Mouse (Mus musculus): ENCODE measurements around the gene Helz. TPM values are rescaled to one million over a fixed set of nuclear protein-coding genes. Genes with fewer than 3 reads are reported as not detected.

Gene Helz
- polyA plus RNA-seq, 1 experiment from 2014 or later, result 18.9 TPM

GRCm38 (mm10) chr11:107737886-107738285 lies 190.2 kb downstream of the Helz start:
- 85% methylated on average over 6 of the region's 6 CpGs for WGBS
- ATAC-seq (ENCODE audit: low FRiP score) (no peak), DNase-seq (ENCODE audit: low spot score) (no peak)
- Histone ChIP-seq H3K9me3 (ENCODE audit: control insufficient read depth, low read length) (no peaks in the 10 kb centered on the region), H3K27ac (no peak overlapping the region), H3K36me3 (replicated peaks; ENCODE audit: control insufficient read depth, insufficient read depth) (peaks cover 89% of the 10 kb centered on the region), H3K4me2 (replicated peaks) (no peak overlapping the region), H3K27me3 (ENCODE audit: control insufficient read depth, insufficient read depth, low read length) (no peaks in the 10 kb centered on the region), H3K4me3 (replicated peaks; ENCODE audit: low read length) (no peak overlapping the region), H3K4me1 (replicated peaks; ENCODE audit: control insufficient read depth, insufficient read depth, low read length) (peaks cover 4% of the 10 kb centered on the region; the same call in 1 of the 2 replicates), H3K9ac (no peak overlapping the region)

- WGBS, result 84% methylated on average over 20 of the region's 20 CpGs
- Histone ChIP-seq H3K9me3 (ENCODE audit: control insufficient read depth, low read length) (no peaks in the 10 kb centered on the region), H3K4me3 (replicated peaks; ENCODE audit: low read length) (no peak overlapping the region), H3K4me2 (replicated peaks) (no peak overlapping the region), H3K36me3 (replicated peaks; ENCODE audit: control insufficient read depth, insufficient read depth) (peaks cover 83% of the 10 kb centered on the region), H3K27me3 (ENCODE audit: control insufficient read depth, insufficient read depth, low read length) (no peaks in the 10 kb centered on the region), H3K9ac (no peak overlapping the region), H3K27ac (no peak overlapping the region), H3K4me1 (replicated peaks; ENCODE audit: control insufficient read depth, insufficient read depth, low read length) (peaks cover 7% of the 10 kb centered on the region; the same call in 1 of the 2 replicates)
- DNase-seq (ENCODE audit: low spot score) (no peak), ATAC-seq (ENCODE audit: low FRiP score) (no peak)
These were observed 190.8 kb downstream of the Helz start for GRCm38 (mm10) chr11:107738418-107739099.

DNA sequence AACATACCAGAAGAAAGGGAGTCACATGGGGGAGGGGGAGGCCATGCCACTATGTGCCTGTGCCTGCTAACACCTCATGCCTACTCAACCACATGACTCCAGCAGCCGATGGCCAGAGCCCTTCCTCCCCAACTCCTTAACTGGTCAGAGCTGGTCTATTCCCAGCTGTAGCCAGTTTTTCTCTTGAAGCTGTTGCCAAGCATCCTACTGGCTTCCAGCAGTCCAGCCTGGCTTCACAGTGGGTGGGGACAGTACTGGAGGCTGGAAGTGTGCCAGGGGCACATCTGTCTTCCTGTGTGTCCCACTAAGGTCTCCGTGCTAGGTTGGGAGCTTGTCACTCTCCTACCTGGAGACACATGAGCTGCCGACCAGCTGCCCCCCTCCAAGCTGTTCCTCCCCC lies 195.4 kb downstream of the Helz start:
- Histone ChIP-seq H3K27ac (no peak overlapping the region), H3K9ac (no peak overlapping the region), H3K36me3 (replicated peaks; ENCODE audit: control insufficient read depth, insufficient read depth) (peaks cover 39% of the 10 kb centered on the region), H3K27me3 (ENCODE audit: control insufficient read depth, insufficient read depth, low read length) (no peaks in the 10 kb centered on the region), H3K4me3 (replicated peaks; ENCODE audit: low read length) (no peak overlapping the region), H3K4me1 (replicated peaks; ENCODE audit: control insufficient read depth, insufficient read depth, low read length) (peaks cover 11% of the 10 kb centered on the region; the same call in 1 of the 2 replicates), H3K9me3 (ENCODE audit: control insufficient read depth, low read length) (no peaks in the 10 kb centered on the region), H3K4me2 (replicated peaks) (no peak overlapping the region)
- DNase-seq (ENCODE audit: low spot score) (peak; percentile 48), ATAC-seq (ENCODE audit: low FRiP score) (0 out of 2 replicates have a peak, but pooled peaks have one; percentile 16)
- WGBS, result 38% methylated on average over 3 of the region's 3 CpGs

Small RNA genes lying within 50 kb of the gene (microRNA-seq; reads per million reads assigned to microRNA genes)
- not detected for gene Mir6932

Other genes with a start within 250 kb of the Helz start
- gene Pitpnc1, start 77.2 kb upstream of the Helz start, polyA plus RNA-seq (2014; fragmentation: Nextera tagmentation; extraction: Ambion mirVana), result 43.3 and 45.7 TPM in 2 replicates
- gene Psmd12, start 68.4 kb upstream of the Helz start, polyA plus RNA-seq (2014; fragmentation: Nextera tagmentation; extraction: Ambion mirVana), result 159 and 165 TPM in 2 replicates
- gene Cacng1, start 168.6 kb downstream of the Helz start, polyA plus RNA-seq (2014; fragmentation: Nextera tagmentation; extraction: Ambion mirVana), result 0.17 and 0.52 TPM in 2 replicates
- 58.2 and 63.1 TPM in 2 replicates for gene Cacng4, start 246.6 kb downstream of the Helz start, polyA plus RNA-seq (2014; fragmentation: Nextera tagmentation; extraction: Ambion mirVana)